Comparison of ENCODE assay signal across 19 mouse cellular contexts in genomic region chr16:95741358-95741757, GRCm38 (mm10). TPM values are rescaled to one million over a fixed set of nuclear protein-coding genes. Genes with fewer than 3 reads are reported as not detected.
DNase-seq lines count a peak whose midpoint lies in the region; ATAC-seq and TF ChIP-seq lines count a peak whose summit lies in the region.
"Had no signal": no experiment of that assay in that cellular context is flagged by ENCODE, and none has a peak within 500 bp of the region (broad histone marks: within the 10 kb centered on the region; RNA-seq: fewer than 3 reads in every experiment).

No protein-coding gene starts in this region.

- H3K4me1 ChIP-seq in liver, postnatal 0 days (ENCODE audit: insufficient read depth): peaks cover 13% of the 10 kb centered on the region
- no peaks in the 10 kb centered on the region for H3K4me1 ChIP-seq in liver, embryonic 11.5 days (replicated peaks; ENCODE audit: control insufficient read depth, insufficient read depth, low read length)
- peaks cover 7% of the 10 kb centered on the region; the same call in 1 of the 2 replicates for H3K4me1 ChIP-seq in intestine, embryonic 16.5 days (ENCODE audit: control insufficient read depth, insufficient read depth, low read length)
- H3K4me1 ChIP-seq in stomach, embryonic 16.5 days (ENCODE audit: control insufficient read depth, insufficient read depth, low read length): peaks cover 21% of the 10 kb centered on the region
- peaks cover 5% of the 10 kb centered on the region; the same call in 1 of the 2 replicates for H3K4me1 ChIP-seq in forebrain, embryonic 13.5 days
- H3K4me1 ChIP-seq: liver, embryonic 12.5 days had no signal

- no peak overlapping the region for H3K4me3 ChIP-seq in liver, postnatal 0 days (ENCODE audit: low read depth, low read length)
- no peak overlapping the region for H3K4me3 ChIP-seq in liver, embryonic 11.5 days (ENCODE audit: low read depth, low read length)
- H3K4me3 ChIP-seq in intestine, embryonic 16.5 days (ENCODE audit: low read length): no peak overlapping the region
- no peak overlapping the region for H3K4me3 ChIP-seq in stomach, embryonic 16.5 days (replicated peaks; ENCODE audit: low read length)
- no peak overlapping the region for H3K4me3 ChIP-seq in forebrain, embryonic 13.5 days
- H3K4me3 ChIP-seq: heart, embryonic 12.5 days; kidney, embryonic 15.5 days; liver, embryonic 12.5 days; megakaryocyte, embryonic 14.5 days; neural tube, embryonic 13.5 days had no signal

- no peak overlapping the region for H3K4me2 ChIP-seq in liver, postnatal 0 days (ENCODE audit: low read depth, low read length)
- H3K4me2 ChIP-seq in liver, embryonic 11.5 days: no peak overlapping the region
- no peak overlapping the region for H3K4me2 ChIP-seq in intestine, embryonic 16.5 days (ENCODE audit: low read depth, low read length)
- no peak overlapping the region for H3K4me2 ChIP-seq in stomach, embryonic 16.5 days (ENCODE audit: low read depth, low read length)
- no peak overlapping the region for H3K4me2 ChIP-seq in forebrain, embryonic 13.5 days
- H3K4me2 ChIP-seq: heart, embryonic 12.5 days; kidney, embryonic 15.5 days; liver, embryonic 12.5 days; neural tube, embryonic 13.5 days had no signal

- no peaks in the 10 kb centered on the region for H3K9me3 ChIP-seq in liver, postnatal 0 days (ENCODE audit: low read length)
- H3K9me3 ChIP-seq in liver, embryonic 11.5 days (ENCODE audit: control insufficient read depth, low read length): no peaks in the 10 kb centered on the region
- no peaks in the 10 kb centered on the region for H3K9me3 ChIP-seq in intestine, embryonic 16.5 days (ENCODE audit: control insufficient read depth, low read length)
- H3K9me3 ChIP-seq in stomach, embryonic 16.5 days (replicated peaks; ENCODE audit: control insufficient read depth, low read length): no peaks in the 10 kb centered on the region
- H3K9me3 ChIP-seq in forebrain, embryonic 13.5 days (replicated peaks): no peaks in the 10 kb centered on the region
- H3K9me3 ChIP-seq: G1E; heart, embryonic 12.5 days; kidney, embryonic 15.5 days; liver, embryonic 12.5 days; neural tube, embryonic 13.5 days had no signal

- 0 out of 2 replicates have a peak overlapping the region, but pooled peaks have one; percentile 12 for H3K27ac ChIP-seq in liver, postnatal 0 days (ENCODE audit: low read depth)
- no peak overlapping the region for H3K27ac ChIP-seq in liver, embryonic 11.5 days (ENCODE audit: low read depth, low read length)
- peak overlapping the region; percentile 47 for H3K27ac ChIP-seq in intestine, embryonic 16.5 days (ENCODE audit: low read length)
- H3K27ac ChIP-seq in stomach, embryonic 16.5 days (ENCODE audit: low read length): peak overlapping the region; percentile 46
- no peak overlapping the region for H3K27ac ChIP-seq in forebrain, embryonic 13.5 days
- H3K27ac ChIP-seq: kidney, embryonic 15.5 days; liver, embryonic 12.5 days; neural tube, embryonic 13.5 days had no signal

- peak; percentile 51; the same call in 1 of the 2 replicates for ATAC-seq in liver, postnatal 0 days
- ATAC-seq in liver, embryonic 11.5 days (replicated peaks; ENCODE audit: low FRiP score): no peak
- ATAC-seq in intestine, embryonic 16.5 days: no peak
- ATAC-seq in stomach, embryonic 16.5 days (ENCODE audit: insufficient read depth, low FRiP score): peak; percentile 41; the same call in 1 of the 2 replicates
- ATAC-seq in forebrain, embryonic 13.5 days: no peak
- ATAC-seq: forebrain, embryonic 16.5 days; liver, embryonic 12.5 days had no signal

- no peak for TF ChIP-seq CTCF in liver, postnatal 0 days (IDR thresholded peaks at IDR 0.05; ENCODE audit: low read depth)

- H3K9ac ChIP-seq in liver, postnatal 0 days (replicated peaks): no peak overlapping the region
- H3K9ac ChIP-seq in liver, embryonic 11.5 days (ENCODE audit: low read depth, low read length): no peak overlapping the region
- no peak overlapping the region for H3K9ac ChIP-seq in intestine, embryonic 16.5 days (ENCODE audit: low read depth, low read length)
- 0 out of 2 replicates have a peak overlapping the region, but pooled peaks have one; percentile 10 for H3K9ac ChIP-seq in stomach, embryonic 16.5 days (ENCODE audit: low read length)
- H3K9ac ChIP-seq in forebrain, embryonic 13.5 days: no peak overlapping the region
- H3K9ac ChIP-seq: heart, embryonic 12.5 days; kidney, embryonic 15.5 days; liver, embryonic 12.5 days; neural tube, embryonic 13.5 days had no signal

- H3K36me3 ChIP-seq in liver, postnatal 0 days (replicated peaks; ENCODE audit: insufficient read depth, low read length): no peaks in the 10 kb centered on the region
- no peaks in the 10 kb centered on the region for H3K36me3 ChIP-seq in liver, embryonic 11.5 days (ENCODE audit: control insufficient read depth, insufficient read depth, low read length)
- H3K36me3 ChIP-seq in intestine, embryonic 16.5 days (ENCODE audit: control insufficient read depth, insufficient read depth, low read length): no peaks in the 10 kb centered on the region
- no peaks in the 10 kb centered on the region for H3K36me3 ChIP-seq in stomach, embryonic 16.5 days (ENCODE audit: control insufficient read depth, insufficient read depth, low read length)
- no peaks in the 10 kb centered on the region for H3K36me3 ChIP-seq in forebrain, embryonic 13.5 days (ENCODE audit: poor library complexity, severe bottlenecking)
- H3K36me3 ChIP-seq: G1E; heart, embryonic 12.5 days; kidney, embryonic 15.5 days; liver, embryonic 12.5 days; neural tube, embryonic 13.5 days had no signal

- no peak for TF ChIP-seq EP300 in liver, postnatal 0 days (IDR thresholded peaks at IDR 0.05; ENCODE audit: low read depth)

- no peaks in the 10 kb centered on the region for H3K27me3 ChIP-seq in liver, postnatal 0 days (ENCODE audit: insufficient read depth, low read length)
- H3K27me3 ChIP-seq in liver, embryonic 11.5 days (replicated peaks; ENCODE audit: control insufficient read depth, insufficient read depth, low read length): no peaks in the 10 kb centered on the region
- H3K27me3 ChIP-seq in intestine, embryonic 16.5 days (replicated peaks; ENCODE audit: control insufficient read depth, insufficient read depth, low read length): no peaks in the 10 kb centered on the region
- no peaks in the 10 kb centered on the region for H3K27me3 ChIP-seq in stomach, embryonic 16.5 days (ENCODE audit: control insufficient read depth, insufficient read depth, low read length)
- no peaks in the 10 kb centered on the region for H3K27me3 ChIP-seq in forebrain, embryonic 13.5 days
- H3K27me3 ChIP-seq: heart, embryonic 12.5 days; kidney, embryonic 15.5 days; liver, embryonic 12.5 days; neural tube, embryonic 13.5 days had no signal

- WGBS in liver, postnatal 0 days (ENCODE audit: insufficient replicate concordance): 76% methylated on average over 11 of the region's 11 CpGs
- 84% methylated on average over 11 of the region's 11 CpGs for WGBS in liver, embryonic 11.5 days
- WGBS in intestine, embryonic 16.5 days: 73% methylated on average over 11 of the region's 11 CpGs
- 57% methylated on average over 11 of the region's 11 CpGs for WGBS in stomach, embryonic 16.5 days
- WGBS in forebrain, embryonic 13.5 days: 62% methylated on average over 11 of the region's 11 CpGs

- DNase-seq in liver, postnatal 0 days: no peak
- DNase-seq in liver, embryonic 11.5 days (ENCODE audit: low spot score): no peak
- peak; percentile 42 for DNase-seq in lung, postnatal 14 days
- no peak for DNase-seq in cerebellum, adult 9-11 months
- DNase-seq: adrenal gland, postnatal 10 days; gastrocnemius, postnatal 36 days; heart, postnatal 4 days; right cerebral cortex, postnatal 4 days; thymus, postnatal 4 days had no signal

RNA-seq across cellular contexts. Expression of gene Ets2, which starts 39.5 kb away (rescaled TPM):
- 13.2 and 13.5 TPM in 2 replicates for polyA plus RNA-seq in liver, postnatal 0 days (2015; fragmentation: Nextera tagmentation; extraction: Ambion mirVana)
- 29.8 and 30.6 TPM in 2 replicates for polyA plus RNA-seq in liver, embryonic 11.5 days (2014; fragmentation: Nextera tagmentation; extraction: Ambion mirVana)
- polyA plus RNA-seq in intestine, embryonic 16.5 days (2015; fragmentation: Nextera tagmentation; extraction: Ambion mirVana): 58.6 and 59.8 TPM in 2 replicates
- 59.8 and 64.8 TPM in 2 replicates for polyA plus RNA-seq in stomach, embryonic 16.5 days (2015; fragmentation: Nextera tagmentation; extraction: Ambion mirVana)
- 9.3 and 10.7 TPM in 2 replicates for polyA plus RNA-seq in forebrain, embryonic 13.5 days (2015; fragmentation: Nextera tagmentation; extraction: Ambion mirVana)

Comparison
In these comparisons a context has a peak if more than half of its experiments do, and no peak if none do; other contexts are left out.
1. ATAC-seq: peak in liver, postnatal 0 days (single experiment) and stomach, embryonic 16.5 days (single experiment); none in liver, embryonic 11.5 days (single experiment), intestine, embryonic 16.5 days (single experiment) and forebrain, embryonic 13.5 days (single experiment).
2. H3K27ac ChIP-seq: peak in liver, postnatal 0 days (single experiment), intestine, embryonic 16.5 days (single experiment) and stomach, embryonic 16.5 days (single experiment); none in liver, embryonic 11.5 days (single experiment) and forebrain, embryonic 13.5 days (single experiment).